Mouse (Mus musculus) G1E-ER4 (cell line): ENCODE results near the gene Sypl2. TPM values are rescaled to one million over a fixed set of nuclear protein-coding genes. Genes with fewer than 3 reads are reported as not detected.

ENCODE experiments used
- GATA1 ChIP-seq: IDR thresholded peaks from one replicate; pipeline ENCODE4 v1.8.0; 2012; ENCODE audit warnings: low read length, inconsistent platforms
- polyA plus RNA-seq: library from polyadenylated mRNA; stranded (reverse); fragments of >175 nt; gene quantifications from 2 replicates; pipeline ENCODE4 v1.2.3, GENCODE M21; 2012

Sypl2 gene
- not detected in 2 replicates for polyA plus RNA-seq

GRCm38 (mm10) chr3:108226558-108227350 is at the start of gene Sypl2:
Gene Sypl2 (minus strand): TSS chr3:108226648.
- TF ChIP-seq GATA1: no peak

GRCm38 (mm10) chr3:108259319-108259718 is 32.9 kb upstream of the Sypl2 start:
- TF ChIP-seq GATA1: no peak

GRCm38 (mm10) chr3:108257831-108258500 is 31.5 kb upstream of the Sypl2 start:
- no peak for TF ChIP-seq GATA1

GRCm38 (mm10) chr3:108256719-108257637 is 30.5 kb upstream of the Sypl2 start, which contains the start of gene Psma5:
Gene Psma5 (plus strand): TSS chr3:108256926.
- no peak for TF ChIP-seq GATA1

- no peak for TF ChIP-seq GATA1
These were observed 20.4 kb upstream of the Sypl2 start for GRCm38 (mm10) chr3:108246857-108247256.

GRCm38 (mm10) chr3:108241243-108241839 is 14.9 kb upstream of the Sypl2 start:
- no peak for TF ChIP-seq GATA1

- TF ChIP-seq GATA1: no peak
These were observed 5.2 kb upstream of the Sypl2 start for GRCm38 (mm10) chr3:108231646-108232045.

GRCm38 (mm10) chr3:108227521-108227920 is 1.1 kb upstream of the Sypl2 start:
- TF ChIP-seq GATA1: no peak

GRCm38 (mm10) chr3:108225711-108226557 is 514 bp downstream of the Sypl2 start:
- TF ChIP-seq GATA1: no peak

GRCm38 (mm10) chr3:108220661-108221060 is 5.8 kb downstream of the Sypl2 start:
- no peak for TF ChIP-seq GATA1

GRCm38 (mm10) chr3:108214734-108215133 is 11.7 kb downstream of the Sypl2 start:
- no peak for TF ChIP-seq GATA1

GRCm38 (mm10) chr3:108212406-108212805 is 14.0 kb downstream of the Sypl2 start:
- TF ChIP-seq GATA1: no peak

GRCm38 (mm10) chr3:108211845-108212244 is 14.6 kb downstream of the Sypl2 start:
- TF ChIP-seq GATA1: no peak

GRCm38 (mm10) chr3:108210771-108211139 is 15.7 kb downstream of the Sypl2 start, which contains the start of gene Atxn7l2:
Gene Atxn7l2 (minus strand): TSS chr3:108210934.
- no peak for TF ChIP-seq GATA1
